Mouse (Mus musculus): ENCODE measurements around the gene Pdzd2. TPM values are rescaled to one million over a fixed set of nuclear protein-coding genes. Genes with fewer than 3 reads are reported as not detected.
A peak's percentile ranks its signal among the peaks of the same experiment; 100 is the strongest.

The Pdzd2 gene
- total RNA-seq, 2 experiments from 2014 or later = 15.5 to 20.4 TPM

DNA sequence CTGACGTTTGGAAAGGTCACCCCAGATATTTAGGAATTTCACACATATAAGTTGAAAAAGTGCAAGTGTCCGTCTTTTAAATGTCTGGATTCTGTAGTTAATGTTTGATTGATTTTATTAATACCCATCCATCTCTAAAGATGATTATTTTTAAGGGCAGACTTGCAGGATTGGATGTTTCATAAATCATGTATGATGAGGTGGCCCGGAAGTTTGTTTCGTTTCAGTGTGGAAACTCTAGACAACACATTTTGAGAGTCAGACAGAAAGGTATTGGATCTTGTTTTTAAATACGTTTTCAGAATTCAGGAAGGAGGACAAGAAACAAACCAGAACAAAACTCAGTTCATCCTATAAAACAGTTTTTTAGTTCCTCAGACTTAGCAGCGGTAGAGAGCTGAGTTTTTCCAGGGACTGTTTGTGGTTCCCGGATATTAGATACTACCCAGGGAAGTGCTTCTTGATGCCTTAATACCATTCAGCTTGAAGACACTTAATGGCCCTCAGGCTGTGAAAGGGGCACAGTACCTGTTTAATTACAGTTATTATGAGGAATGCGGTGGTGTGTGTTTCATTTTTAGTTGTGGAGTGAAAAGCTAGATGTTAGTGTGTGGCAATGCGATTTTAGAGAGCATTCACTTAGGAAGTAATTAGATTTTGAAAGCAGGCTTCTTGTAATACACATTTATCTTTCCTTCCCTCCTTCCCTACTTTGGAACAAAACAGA lies 416.9 kb downstream of the Pdzd2 start:
- no peak for DNase-seq (ENCODE audit: low spot score in 2 of 2)

DNA sequence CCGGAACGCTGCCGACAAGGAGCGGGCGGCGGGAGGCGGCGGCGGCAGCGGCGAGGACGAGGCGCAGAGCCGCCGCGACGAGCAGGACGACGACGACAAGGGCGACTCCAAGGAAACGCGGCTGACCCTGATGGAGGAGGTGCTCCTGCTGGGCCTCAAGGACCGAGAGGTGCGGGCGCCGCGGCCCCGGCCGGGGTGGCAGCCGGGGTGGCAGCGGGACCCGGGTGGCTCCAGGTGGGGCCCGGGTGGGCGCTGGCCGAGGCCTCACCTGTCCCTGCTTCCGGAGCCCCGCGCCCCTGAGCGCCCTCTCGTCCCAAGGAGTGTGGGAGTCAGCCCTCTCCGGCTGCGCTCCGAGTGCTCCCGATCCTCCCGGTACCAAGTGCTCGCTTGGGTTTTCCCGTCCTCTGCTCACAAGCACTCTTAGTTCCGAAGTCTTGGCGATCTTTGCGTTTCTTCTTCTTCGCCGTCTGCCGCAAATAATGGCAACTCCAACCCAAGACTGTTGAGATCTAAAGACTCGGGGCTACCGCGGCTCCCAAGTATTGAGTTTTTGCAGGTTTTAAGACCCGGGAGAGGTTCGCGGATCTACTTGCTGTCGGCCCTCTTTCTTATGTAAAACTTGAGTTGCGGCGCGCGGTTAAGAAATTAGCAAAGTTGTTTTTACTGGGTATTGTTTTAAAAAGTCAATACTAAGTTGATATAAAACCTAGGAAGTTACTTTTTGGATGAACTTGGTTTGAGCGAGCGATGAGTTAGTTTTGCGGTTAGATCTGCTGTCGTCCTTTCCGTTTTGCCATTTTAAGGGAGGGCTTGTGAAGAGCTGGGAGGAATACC lies 417.7 kb downstream of the Pdzd2 start, which contains the start of gene 1810049J17Rik:
TSS of gene 1810049J17Rik (minus strand) at position 112 of the 834 bp plus-strand sequence.
- peak; percentile 20 to 30 for DNase-seq (ENCODE audit: low spot score in 2 of 2)

DNA sequence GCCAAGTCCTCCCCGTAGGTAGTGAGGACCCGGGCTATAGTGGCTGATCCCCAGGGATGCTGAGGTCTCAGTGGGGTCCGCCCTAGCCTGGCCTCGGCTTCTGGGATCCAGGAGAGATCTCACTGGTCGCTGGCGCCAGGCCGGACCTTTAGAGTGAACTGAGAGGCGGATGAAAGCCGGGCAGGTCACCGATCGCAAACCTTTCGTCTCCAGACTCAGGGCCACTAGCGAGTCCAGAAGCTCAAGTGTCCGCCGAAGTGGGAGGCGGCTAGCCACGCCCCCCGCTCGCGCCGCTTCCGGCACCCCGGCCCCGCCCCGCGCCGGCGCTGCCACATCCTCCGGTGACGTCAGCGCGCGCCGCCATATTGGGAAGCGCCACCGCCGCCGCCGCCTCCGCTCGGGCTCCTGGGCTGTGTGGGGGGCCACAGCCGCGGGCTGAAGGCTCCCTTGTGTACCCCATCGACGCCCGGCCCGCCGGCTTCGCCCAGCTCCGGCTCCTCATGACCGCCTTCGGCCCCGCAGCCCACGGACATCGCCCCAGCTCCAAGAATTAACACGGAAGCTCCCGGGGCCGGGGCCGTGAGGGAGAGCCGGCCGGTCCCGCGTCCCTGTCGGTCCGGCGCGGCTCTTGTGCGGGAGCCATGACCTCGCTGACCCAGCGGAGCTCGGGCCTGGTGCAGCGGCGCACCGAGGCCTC lies 418.5 kb downstream of the Pdzd2 start, which contains the start of gene Golph3:
TSS of gene Golph3 (plus strand) at position 360 of the 697 bp plus-strand sequence.
- peak; percentile 88 to 91 for DNase-seq (ENCODE audit: low spot score in 2 of 2)

DNA sequence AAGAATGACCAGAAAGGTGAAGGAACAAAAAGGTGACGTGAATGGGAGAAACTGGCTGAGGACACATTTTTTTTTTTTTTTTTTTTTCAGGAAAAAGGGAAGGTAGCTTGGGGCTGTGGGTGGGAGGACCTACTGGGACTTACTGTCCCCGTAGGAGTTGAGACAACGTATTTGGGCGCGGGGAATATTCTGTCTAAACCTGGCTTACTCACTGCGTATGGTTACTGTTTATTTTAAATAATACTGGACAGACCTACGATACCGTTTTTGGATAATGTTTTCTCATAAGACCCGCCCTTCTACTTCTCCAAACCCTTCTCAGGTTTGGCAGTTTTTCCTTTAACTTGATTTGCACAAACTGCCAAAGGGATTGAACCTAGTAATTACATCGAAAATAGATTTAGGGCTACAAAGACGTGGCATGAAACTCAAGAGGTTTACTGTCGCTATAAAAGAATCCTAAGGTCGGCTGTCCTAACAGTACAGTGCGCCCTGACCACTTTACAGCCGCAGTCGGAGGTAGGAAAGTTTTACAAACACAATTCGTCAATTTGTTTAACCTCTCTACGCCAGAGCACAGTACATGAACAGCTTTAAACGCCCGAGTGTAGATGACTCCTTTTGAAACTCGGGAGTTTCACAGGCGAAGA lies 419.2 kb downstream of the Pdzd2 start:
- no peak for DNase-seq (ENCODE audit: low spot score in 2 of 2)

GRCm38 (mm10) chr15:12319889-12320288 lies 419.8 kb downstream of the Pdzd2 start:
- DNase-seq (ENCODE audit: low spot score in 2 of 2) = no peak

DNA sequence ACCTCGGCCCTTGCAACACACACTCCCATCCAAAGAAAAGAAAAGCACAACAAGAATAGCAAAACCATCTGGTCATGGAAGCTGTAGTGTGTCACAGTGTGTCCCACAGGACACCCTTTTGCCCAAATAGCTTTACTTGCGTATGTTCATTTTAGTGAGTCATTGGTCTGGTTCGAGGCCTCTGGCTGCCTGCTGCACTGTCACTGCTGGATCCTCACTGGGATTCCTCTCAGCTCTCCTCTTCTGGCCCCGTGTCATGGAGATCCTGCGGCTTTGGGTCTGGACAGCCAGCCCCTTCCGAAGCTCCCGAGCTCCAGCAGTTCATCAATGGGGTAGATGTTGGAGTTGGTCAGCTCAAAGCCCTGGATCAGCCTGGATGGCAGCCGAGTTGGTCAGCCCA lies 421.3 kb downstream of the Pdzd2 start:
- no peak for DNase-seq (ENCODE audit: low spot score in 2 of 2)

DNA sequence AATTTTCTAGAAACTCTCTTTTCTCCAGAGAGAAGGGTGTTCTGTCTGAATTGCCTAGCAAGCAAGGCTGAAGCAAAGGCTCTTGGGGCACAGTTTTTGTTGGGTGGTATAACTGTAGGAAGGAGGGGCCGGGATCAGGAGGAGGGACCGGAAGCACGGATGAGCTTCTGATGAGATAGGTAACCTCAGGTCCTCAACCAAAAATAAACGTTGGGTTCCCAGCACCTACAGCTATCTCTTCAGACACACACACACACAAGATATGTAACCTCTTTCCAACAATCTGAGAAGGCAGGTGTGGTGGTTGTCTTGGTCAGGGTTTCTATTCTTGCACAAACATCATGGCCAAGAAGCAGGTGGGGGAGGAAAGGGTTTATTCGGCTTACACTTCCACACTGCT lies 422.4 kb downstream of the Pdzd2 start:
- no peak for DNase-seq (ENCODE audit: low spot score in 2 of 2)

DNA sequence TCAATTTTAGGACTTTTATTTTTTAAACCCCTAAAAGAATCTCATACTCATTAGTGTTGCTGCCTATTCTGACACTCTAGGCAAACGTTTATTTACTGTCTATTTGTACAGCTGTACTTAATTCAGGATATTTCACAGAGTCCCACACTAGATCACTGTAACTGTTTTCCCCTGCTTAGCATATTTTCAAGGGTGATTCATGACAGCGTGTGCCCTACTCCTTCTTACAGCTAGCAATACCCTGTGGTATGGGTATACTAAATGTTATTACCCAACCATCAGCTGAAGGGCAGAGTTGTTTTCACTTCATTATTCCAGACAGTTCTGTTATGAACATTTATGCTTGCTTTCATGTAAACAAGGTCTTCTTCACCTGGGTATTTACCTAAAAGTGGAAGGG lies 423.7 kb downstream of the Pdzd2 start:
- no peak for DNase-seq (ENCODE audit: low spot score in 2 of 2)

DNA sequence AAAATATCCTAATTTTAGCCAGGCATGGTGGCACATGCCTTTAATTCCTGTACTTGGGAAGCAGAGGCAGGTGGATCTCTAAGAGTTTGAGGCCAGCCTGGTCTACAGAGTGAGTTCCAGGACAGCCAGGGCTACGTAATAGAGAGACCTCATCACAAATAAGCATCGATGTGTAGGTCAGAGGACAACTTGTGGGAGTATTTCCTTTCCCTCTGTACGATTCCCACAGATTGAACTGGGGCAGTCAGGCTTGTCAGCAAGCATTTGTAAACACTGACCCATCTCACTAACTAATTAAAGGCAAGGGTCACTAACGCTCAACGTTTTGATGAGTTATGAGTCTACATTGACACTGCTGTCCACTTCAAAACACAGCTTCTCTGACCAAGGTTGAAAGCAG lies 425.1 kb downstream of the Pdzd2 start:
- DNase-seq (ENCODE audit: low spot score in 2 of 2) = no peak

GRCm38 (mm10) chr15:12313255-12313654 lies 426.5 kb downstream of the Pdzd2 start:
- no peak for DNase-seq (ENCODE audit: low spot score in 2 of 2)

DNA sequence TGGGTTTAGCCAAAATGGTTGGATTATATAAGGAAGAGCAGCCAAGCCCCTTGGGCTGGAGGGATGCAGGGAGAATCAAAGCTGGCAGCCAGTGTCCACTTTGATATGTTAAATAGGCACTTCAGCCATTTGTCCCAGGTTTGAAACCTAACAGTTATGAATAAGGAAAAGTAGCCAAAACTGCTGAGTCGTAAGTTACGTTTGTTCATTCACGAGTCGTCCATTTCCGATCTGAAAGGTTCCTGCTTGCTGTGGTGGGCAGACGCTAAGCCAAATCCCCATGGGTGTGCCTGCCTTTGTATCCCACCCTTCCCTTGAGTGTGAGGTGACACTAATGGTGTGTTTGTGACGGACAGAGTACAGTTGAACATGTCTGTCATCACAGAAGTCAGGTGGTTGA lies 428.3 kb downstream of the Pdzd2 start:
- DNase-seq (ENCODE audit: low spot score in 2 of 2) = no peak

GRCm38 (mm10) chr15:12310676-12311075 lies 429.0 kb downstream of the Pdzd2 start:
- no peak for DNase-seq (ENCODE audit: low spot score in 2 of 2)

Small RNA genes lying within 50 kb of the gene (microRNA-seq; reads per million reads assigned to microRNA genes)
- gene Gm24135 = not detected
- gene Gm24302 = not detected

Other genes starting within 250 kb of the Pdzd2 start
- 10 to 100 TPM; 18.4 to 18.8 TPM for gene 6030458C11Rik, start 84.7 kb upstream of the Pdzd2 start, total RNA-seq (2021)
- gene Drosha, start 84.9 kb upstream of the Pdzd2 start, total RNA-seq (2021) = 10 to 100 TPM; 41.0 to 49.2 TPM

All from adrenal gland, postnatal 4 days (tissue).